Mouse (Mus musculus) forebrain, embryonic 10.5 days (tissue): ENCODE measurements around the gene Spon1. TPM values are rescaled to one million over a fixed set of nuclear protein-coding genes. Genes with fewer than 3 reads are reported as not detected.

Source experiments
- DNase-seq: peaks from one replicate; pipeline ENCODE4 v3.0.0-alpha.2; 2017; ENCODE audit warnings: low spot score; ENCODE audit errors: extremely low spot score
- H3K27ac ChIP-seq: fragments of 300-500 bp; sonication (generic); 2 replicates; pipeline ENCODE4 v1.5.1; 2016; ENCODE audit warnings: mild to moderate bottlenecking
- H3K27me3 ChIP-seq: fragments of 300-500 bp; sonication (generic); 2 replicates; pipeline ENCODE4 v1.6.1; 2016; ENCODE audit warnings: mild to moderate bottlenecking; ENCODE audit not compliant: poor library complexity, severe bottlenecking
- H3K36me3 ChIP-seq: fragments of 300-500 bp; sonication (generic); replicated peaks from 2 replicates; pipeline ENCODE4 v1.6.1; 2016; ENCODE audit warnings: mild to moderate bottlenecking, moderate library complexity
- H3K4me1 ChIP-seq: fragments of 300-500 bp; sonication (generic); 2 replicates; pipeline ENCODE4 v1.6.1; 2016
- H3K4me3 ChIP-seq: fragments of 300-500 bp; sonication (generic); 2 replicates; pipeline ENCODE4 v1.5.1; 2016; ENCODE audit warnings: mild to moderate bottlenecking, moderate library complexity
- H3K9me3 ChIP-seq: fragments of 300-500 bp; sonication (generic); 2 replicates; pipeline ENCODE4 v1.6.1; 2016; ENCODE audit warnings: mild to moderate bottlenecking, moderate library complexity
- WGBS: fragments of 180-500 bp; shearing (Covaris S2); methylation state at CpG from one replicate; pipeline ENCODE4 v1.1.7; 2016; 5-methylcytosine and 5-hydroxymethylcytosine counted together
- polyA plus RNA-seq: library from polyadenylated mRNA; unstranded; fragments of >200 nt; fragmentation: Nextera tagmentation; extraction: Ambion mirVana; gene quantifications from 2 replicates; pipeline ENCODE4 v1.2.1, GENCODE M21; 2016

The Spon1 gene
- polyA plus RNA-seq, 1 experiment from 2014 or later, result 10.3 TPM

DNA sequence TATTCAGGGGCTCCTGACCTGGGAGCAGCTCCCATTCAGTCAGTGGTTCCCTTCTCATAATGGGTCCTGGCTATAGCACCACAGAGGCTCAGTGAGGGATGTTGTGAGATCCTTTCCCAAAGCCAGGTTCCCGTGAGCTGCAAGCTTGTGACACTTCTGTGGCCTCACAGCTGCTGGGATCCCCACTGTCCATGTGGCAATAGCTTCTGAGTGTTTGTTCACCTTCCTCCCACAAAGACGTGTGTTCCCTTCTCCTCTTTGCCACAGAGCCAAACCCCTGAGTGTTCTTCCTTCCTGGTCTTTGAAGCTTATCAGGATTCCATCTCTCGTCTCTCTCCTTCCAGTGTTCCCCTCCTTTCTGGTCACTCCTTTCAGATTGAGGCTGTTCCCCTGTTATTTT, 90.3 kb downstream of the Spon1 start:
- Histone ChIP-seq H3K36me3 (no peaks in the 10 kb centered on the region), H3K27ac (no peak overlapping the region), H3K4me1 (peaks cover 6% of the 10 kb centered on the region; the same call in 1 of the 2 replicates), H3K27me3 (no peaks in the 10 kb centered on the region), H3K9me3 (no peaks in the 10 kb centered on the region), H3K4me3 (no peak overlapping the region)
- whole genome bisulfite sequencing, result 81% methylated on average over 3 of the region's 3 CpGs
- DNase-seq, result no peak

DNA sequence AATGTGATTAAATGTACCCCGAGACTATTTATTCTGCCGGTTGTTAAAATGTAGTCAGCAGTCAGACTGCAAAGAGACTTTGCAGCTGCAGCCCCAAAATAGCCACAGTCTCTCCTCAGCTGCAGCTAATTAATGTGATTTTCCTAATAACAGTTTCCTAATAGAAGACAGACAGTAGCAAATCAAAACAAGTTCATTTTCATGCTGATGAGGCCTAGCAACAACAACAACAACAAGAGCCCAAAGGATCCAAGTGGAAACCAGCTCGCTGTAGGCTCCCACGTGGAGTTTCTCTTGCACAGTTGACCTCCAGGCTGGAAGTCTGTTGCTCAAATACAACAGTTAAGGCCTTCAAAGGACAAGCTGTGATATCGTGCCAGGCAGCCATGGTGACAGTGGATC, 93.7 kb downstream of the Spon1 start:
- Histone ChIP-seq H3K4me3 (no peak overlapping the region), H3K27me3 (no peaks in the 10 kb centered on the region), H3K4me1 (peaks cover 6% of the 10 kb centered on the region; the same call in 1 of the 2 replicates), H3K9me3 (no peaks in the 10 kb centered on the region), H3K36me3 (no peaks in the 10 kb centered on the region), H3K27ac (no peak overlapping the region)
- DNase-seq, result no peak
- WGBS, result 87% methylated on average over 5 of the region's 5 CpGs

DNA sequence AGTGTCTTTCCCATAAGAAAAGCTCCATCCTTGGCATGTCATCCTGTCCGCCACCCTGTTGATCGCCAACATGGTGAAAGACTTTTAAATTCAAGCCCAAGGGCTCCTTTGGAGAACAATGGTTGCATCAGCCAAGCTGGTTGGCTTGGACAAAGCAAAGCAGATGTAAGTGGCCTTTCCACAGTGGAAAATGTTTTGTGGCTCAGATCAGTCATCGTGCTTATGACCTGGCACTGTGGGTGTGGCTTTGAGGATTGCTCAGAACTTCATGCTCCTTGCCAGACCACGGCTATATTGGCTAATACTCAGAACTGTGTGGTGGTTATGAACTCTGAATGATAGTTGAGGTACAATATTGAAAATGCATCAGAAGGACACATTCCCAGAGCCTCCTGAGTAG, 96.2 kb downstream of the Spon1 start:
- Histone ChIP-seq H3K4me3 (no peak overlapping the region), H3K36me3 (no peaks in the 10 kb centered on the region), H3K27ac (no peak overlapping the region), H3K9me3 (no peaks in the 10 kb centered on the region), H3K27me3 (no peaks in the 10 kb centered on the region), H3K4me1 (no peaks in the 10 kb centered on the region)
- DNase-seq, result no peak
- 89% methylated on average over 4 of the region's 4 CpGs for WGBS

DNA sequence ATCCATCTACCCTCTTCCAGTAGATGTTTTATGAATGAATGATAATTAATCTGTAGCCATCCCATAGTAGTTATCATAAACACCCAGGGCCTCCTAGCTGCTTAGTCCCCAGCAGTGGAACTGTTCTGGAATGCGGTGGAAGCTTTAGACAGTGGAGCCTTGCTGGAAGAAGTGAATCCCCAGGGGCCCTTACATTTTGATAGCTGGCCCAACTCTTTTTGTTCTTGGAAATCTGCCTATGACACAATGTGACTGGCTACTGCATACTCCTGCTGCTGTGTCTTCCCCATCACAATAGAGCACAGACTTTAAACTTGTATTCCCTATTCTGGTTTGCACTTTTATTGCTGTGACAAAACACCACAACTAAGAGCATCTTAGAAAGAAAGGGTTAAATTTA, 107.0 kb downstream of the Spon1 start:
- 97% methylated on average over 1 of the region's 1 CpGs for WGBS
- H3K4me1 ChIP-seq, result no peaks in the 10 kb centered on the region
- H3K36me3 ChIP-seq, result no peaks in the 10 kb centered on the region
- H3K9me3 ChIP-seq, result no peaks in the 10 kb centered on the region
- H3K4me3 ChIP-seq, result no peak overlapping the region
- H3K27me3 ChIP-seq, result no peaks in the 10 kb centered on the region
- no peak for DNase-seq
- H3K27ac ChIP-seq, result no peak overlapping the region

DNA sequence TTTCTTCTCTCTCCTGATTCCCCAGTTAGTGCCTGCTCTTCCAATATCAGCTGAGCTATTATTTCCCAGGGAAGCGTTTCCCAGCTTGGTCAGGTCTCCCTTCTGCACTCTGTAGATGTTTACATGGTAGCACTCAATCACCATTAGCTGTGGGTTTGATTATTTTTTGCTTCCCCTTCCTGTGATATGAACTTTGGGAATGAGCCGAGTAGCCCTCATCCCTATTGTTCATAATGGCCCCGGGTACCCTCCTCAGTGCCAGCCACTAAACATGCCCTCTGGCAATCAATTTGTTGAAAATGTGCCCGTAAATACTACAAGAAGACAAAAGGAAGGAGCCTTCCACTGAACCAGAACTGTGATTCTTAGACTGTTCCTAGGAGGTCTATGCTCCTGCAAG, 111.7 kb downstream of the Spon1 start:
- Histone ChIP-seq H3K27me3 (no peaks in the 10 kb centered on the region), H3K27ac (no peak overlapping the region), H3K9me3 (no peaks in the 10 kb centered on the region), H3K36me3 (no peaks in the 10 kb centered on the region), H3K4me3 (no peak overlapping the region), H3K4me1 (peaks cover 9% of the 10 kb centered on the region)
- no peak for DNase-seq
- 90% methylated on average over 4 of the region's 4 CpGs for WGBS

DNA sequence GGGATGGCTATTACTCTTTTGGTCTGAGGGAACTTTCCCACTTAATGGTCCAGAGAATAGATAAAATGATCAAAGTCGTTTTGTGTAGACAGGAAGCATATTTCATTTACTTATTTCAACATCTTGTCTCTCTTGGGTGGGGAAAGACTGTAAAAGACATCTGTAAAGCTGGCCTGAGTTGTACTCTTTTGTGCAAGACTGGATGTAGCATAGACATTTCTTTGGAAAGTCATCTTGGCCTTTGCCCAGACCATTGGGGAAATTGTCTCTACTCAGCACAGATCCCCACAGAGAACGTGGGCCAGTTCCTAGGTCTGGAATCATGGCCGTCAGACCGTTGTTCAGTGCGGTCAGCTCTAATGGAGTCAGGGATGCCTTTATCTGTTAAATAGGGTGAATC, 112.1 kb downstream of the Spon1 start:
- H3K4me1 ChIP-seq, result peaks cover 9% of the 10 kb centered on the region
- H3K9me3 ChIP-seq, result no peaks in the 10 kb centered on the region
- whole genome bisulfite sequencing, result 91% methylated on average over 5 of the region's 5 CpGs
- H3K4me3 ChIP-seq, result no peak overlapping the region
- no peak overlapping the region for H3K27ac ChIP-seq
- H3K27me3 ChIP-seq, result no peaks in the 10 kb centered on the region
- no peaks in the 10 kb centered on the region for H3K36me3 ChIP-seq
- no peak for DNase-seq

DNA sequence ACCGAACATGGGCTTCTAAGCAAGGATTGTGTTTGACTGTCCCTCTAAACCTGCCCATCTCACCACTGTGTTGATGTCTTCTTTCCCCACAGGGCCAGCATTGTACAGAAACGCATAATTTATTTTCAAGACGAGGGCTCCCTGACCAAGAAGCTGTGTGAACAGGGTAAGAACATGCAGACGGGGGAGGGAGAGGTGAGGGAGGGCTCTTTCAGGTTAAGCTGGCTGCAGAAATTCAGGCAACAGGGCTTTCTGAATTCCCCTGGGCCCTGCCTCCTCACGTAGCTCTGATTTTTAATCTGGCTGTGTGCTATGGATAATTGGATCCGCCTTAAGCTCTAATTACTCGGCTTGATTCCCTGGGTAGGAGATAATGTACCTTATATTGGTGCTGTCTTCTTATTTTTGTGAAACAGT, 113.3 kb downstream of the Spon1 start:
- H3K36me3 ChIP-seq, result no peaks in the 10 kb centered on the region
- DNase-seq, result no peak
- H3K4me1 ChIP-seq, result peaks cover 9% of the 10 kb centered on the region
- H3K27ac ChIP-seq, result no peak overlapping the region
- H3K9me3 ChIP-seq, result no peaks in the 10 kb centered on the region
- no peak overlapping the region for H3K4me3 ChIP-seq
- no peaks in the 10 kb centered on the region for H3K27me3 ChIP-seq
- 61% methylated on average over 7 of the region's 7 CpGs for WGBS

DNA sequence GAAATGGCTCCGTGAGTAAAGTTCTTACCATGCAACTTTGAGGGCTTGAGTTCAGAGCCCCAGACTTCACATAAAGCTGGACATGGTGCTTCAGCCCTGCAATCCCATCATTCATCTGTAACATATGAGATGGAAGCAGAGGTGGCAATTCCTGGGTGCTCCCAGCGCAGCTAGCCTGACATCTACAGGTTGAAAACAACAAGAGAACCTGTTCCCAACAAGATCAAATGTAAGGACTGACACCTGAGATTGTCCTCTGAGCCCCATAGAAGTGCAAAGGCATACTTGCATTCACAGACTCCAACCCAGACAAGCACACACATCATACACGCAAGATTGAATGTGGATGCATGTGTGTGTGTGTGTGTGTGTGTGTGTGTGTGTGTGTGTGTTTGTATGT, 114.2 kb downstream of the Spon1 start:
- no peaks in the 10 kb centered on the region for H3K36me3 ChIP-seq
- H3K4me3 ChIP-seq, result no peak overlapping the region
- DNase-seq, result no peak
- H3K27me3 ChIP-seq, result no peaks in the 10 kb centered on the region
- H3K4me1 ChIP-seq, result peaks cover 9% of the 10 kb centered on the region
- no peak overlapping the region for H3K27ac ChIP-seq
- H3K9me3 ChIP-seq, result no peaks in the 10 kb centered on the region
- 94% methylated on average over 3 of the region's 3 CpGs for WGBS

DNA sequence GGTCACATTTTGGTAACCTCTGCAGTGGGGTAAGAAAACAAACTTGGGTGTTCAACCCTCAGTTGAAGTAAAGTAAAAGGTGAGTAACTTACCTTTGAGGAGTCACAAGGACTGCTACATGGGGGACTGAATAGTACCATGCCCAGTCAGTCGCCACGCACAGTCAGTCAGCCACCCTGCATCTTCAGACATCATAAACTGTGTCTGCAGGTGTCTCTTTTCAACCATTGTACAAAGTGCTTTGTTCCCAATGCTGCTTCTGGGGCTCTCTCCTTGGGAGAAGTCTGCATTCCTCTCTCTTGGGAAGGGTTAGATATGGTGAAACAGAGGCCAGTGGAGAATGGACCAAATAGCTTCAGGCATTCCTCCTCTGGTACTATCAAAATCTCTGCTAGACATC, 125.0 kb downstream of the Spon1 start:
- Histone ChIP-seq H3K4me1 (no peaks in the 10 kb centered on the region), H3K36me3 (no peaks in the 10 kb centered on the region), H3K27me3 (no peaks in the 10 kb centered on the region), H3K27ac (no peak overlapping the region), H3K9me3 (peaks cover 4% of the 10 kb centered on the region; the same call in 1 of the 2 replicates), H3K4me3 (no peak overlapping the region)
- WGBS, result 95% methylated on average over 2 of the region's 2 CpGs
- no peak for DNase-seq

DNA sequence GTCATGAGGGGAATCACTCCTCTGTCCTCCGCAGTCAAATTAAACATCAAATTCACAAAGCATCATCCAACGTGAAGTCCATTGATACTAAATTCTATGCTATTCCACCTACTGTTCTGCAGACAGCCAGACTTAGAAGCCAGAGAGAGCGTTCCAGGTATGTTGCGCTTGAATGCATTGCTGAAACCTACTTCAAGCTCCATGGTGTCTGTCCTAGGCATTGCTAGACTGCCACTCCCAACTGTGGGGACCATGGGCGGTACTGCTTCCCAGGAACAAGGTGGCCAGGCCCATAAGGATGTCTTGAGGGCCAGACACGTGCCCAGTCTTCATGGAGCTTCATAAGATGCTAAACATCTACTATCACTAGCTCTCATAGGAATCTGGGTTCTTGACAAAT, 125.7 kb downstream of the Spon1 start:
- DNase-seq, result no peak
- Histone ChIP-seq H3K27me3 (no peaks in the 10 kb centered on the region), H3K9me3 (peaks cover 4% of the 10 kb centered on the region; the same call in 1 of the 2 replicates), H3K36me3 (no peaks in the 10 kb centered on the region), H3K4me3 (no peak overlapping the region), H3K4me1 (no peaks in the 10 kb centered on the region), H3K27ac (no peak overlapping the region)
- WGBS, result 91% methylated on average over 6 of the region's 6 CpGs

DNA sequence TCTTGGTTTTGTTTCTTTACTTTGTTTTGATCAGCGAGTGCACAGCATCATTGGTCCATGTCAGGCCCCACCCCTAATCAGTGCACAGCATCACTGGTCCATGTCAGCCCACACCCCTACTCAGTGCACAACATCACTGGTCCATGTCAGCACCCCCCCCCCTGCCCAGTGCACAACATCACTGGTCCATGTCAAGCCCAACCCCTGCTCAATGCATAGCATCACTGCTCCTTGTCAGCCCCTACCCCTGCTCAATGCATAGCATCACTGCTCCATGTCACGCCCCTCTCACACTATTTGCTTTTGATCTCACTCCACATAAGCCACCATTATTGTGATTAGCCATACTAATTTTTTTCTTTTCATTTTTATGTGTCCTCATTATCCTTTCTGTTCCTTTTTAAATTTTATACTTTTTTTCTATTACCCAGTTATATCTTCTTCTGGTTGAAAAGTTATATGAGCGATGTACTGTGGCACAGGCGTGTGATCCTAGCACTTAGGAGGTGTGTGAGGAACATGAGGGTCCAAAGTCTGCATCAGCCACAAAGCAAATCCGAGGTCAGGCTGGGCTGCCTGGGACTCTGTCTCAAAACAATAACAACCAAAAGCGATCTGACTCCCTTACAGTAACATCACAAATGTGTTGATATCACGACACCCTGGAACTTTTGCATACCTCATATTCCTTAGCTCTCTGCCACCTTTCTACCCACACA, 128.3 kb downstream of the Spon1 start:
- no peaks in the 10 kb centered on the region for H3K36me3 ChIP-seq
- WGBS, result 90% methylated on average over 7 of the region's 7 CpGs
- no peak overlapping the region for H3K27ac ChIP-seq
- H3K27me3 ChIP-seq, result no peaks in the 10 kb centered on the region
- peaks cover 8% of the 10 kb centered on the region; the same call in 1 of the 2 replicates for H3K9me3 ChIP-seq
- H3K4me3 ChIP-seq, result no peak overlapping the region
- no peaks in the 10 kb centered on the region for H3K4me1 ChIP-seq
- DNase-seq, result no peak

DNA sequence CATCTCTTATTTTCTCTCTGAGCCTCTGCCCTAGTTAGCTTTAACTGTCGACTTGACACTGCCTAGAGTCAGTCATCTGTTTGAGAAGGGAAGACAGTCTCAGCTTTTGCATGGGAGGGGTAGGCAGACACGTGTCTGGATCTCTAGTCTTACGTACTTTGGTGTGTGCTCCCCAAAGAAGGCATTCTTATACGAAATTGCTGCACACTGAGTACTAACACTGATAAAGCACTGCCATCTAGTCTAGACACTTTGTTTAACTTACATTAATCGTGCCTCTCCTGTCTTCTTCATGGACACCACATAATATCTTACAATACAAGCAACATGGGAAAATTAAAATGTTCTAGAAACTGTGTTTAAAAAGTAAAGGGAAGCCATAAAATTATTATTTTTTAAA, 129.5 kb downstream of the Spon1 start:
- Histone ChIP-seq H3K9me3 (peaks cover 8% of the 10 kb centered on the region; the same call in 1 of the 2 replicates), H3K36me3 (no peaks in the 10 kb centered on the region)
- no peak for DNase-seq

DNA sequence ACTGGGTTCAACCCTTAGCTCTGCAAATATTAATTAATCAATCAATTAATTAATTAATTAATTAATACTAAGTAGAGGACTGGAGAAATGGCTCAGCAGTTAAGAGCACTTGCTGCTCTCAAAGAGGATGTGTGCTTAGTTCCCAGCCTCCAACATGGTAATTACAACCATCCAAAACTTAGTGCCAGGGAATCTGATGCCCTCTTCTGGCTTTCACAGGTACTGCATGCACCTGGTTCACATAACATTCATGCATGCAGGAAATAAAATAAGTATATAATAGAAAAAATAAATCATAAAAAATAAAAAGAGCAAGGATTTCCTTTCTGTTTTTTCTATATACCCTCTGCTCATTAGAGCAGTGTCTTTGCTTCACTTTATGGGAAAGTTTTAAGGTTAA, 132.6 kb downstream of the Spon1 start:
- no peak overlapping the region for H3K4me3 ChIP-seq
- DNase-seq, result no peak
- H3K27ac ChIP-seq, result no peak overlapping the region
- H3K9me3 ChIP-seq, result peaks cover 4% of the 10 kb centered on the region; the same call in 1 of the 2 replicates
- no peaks in the 10 kb centered on the region for H3K36me3 ChIP-seq
- H3K27me3 ChIP-seq, result 0 out of 2 replicates have a peak, but pooled peaks cover 6% of the 10 kb centered on the region
- H3K4me1 ChIP-seq, result peaks cover 16% of the 10 kb centered on the region

More for the DNA sequence above, 129.5 kb downstream of the Spon1 start:
- no peaks in the 10 kb centered on the region for H3K4me1 ChIP-seq
- no peak overlapping the region for H3K27ac ChIP-seq
- H3K27me3 ChIP-seq, result no peaks in the 10 kb centered on the region
- WGBS, result 80% methylated on average over 5 of the region's 5 CpGs
- H3K4me3 ChIP-seq, result no peak overlapping the region
